Mouse (Mus musculus): ENCODE results near the gene Ddost.

Gene Ddost

DNA sequence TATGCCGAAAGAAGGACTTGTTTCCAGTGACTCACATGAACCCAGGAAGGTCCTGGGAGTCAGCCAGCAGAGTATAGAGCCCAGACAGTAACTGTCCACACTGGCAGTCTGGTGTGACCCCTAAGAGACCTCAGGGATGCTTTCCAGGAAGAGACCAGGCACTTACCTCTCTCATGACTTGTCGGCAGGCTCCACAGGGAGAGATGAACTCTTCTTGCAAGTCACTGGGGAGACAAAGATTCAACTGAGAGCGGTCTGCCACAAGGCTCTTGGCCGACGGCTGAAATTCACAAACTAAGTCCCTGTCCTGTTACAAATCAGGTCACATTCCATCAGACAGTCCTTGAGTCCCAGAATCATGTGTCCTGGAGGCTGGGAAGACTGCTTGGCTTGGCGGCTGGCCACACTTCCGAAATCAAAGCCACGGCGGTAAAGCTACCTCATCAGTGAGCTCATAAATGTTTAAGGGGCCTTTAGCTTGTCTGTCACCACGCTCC, 38.9 kb downstream of the Ddost start:
- no peak for TF ChIP-seq GATA4 (IDR thresholded peaks at IDR 0.05; ENCODE audit: insufficient replicate concordance, low read length)

DNA sequence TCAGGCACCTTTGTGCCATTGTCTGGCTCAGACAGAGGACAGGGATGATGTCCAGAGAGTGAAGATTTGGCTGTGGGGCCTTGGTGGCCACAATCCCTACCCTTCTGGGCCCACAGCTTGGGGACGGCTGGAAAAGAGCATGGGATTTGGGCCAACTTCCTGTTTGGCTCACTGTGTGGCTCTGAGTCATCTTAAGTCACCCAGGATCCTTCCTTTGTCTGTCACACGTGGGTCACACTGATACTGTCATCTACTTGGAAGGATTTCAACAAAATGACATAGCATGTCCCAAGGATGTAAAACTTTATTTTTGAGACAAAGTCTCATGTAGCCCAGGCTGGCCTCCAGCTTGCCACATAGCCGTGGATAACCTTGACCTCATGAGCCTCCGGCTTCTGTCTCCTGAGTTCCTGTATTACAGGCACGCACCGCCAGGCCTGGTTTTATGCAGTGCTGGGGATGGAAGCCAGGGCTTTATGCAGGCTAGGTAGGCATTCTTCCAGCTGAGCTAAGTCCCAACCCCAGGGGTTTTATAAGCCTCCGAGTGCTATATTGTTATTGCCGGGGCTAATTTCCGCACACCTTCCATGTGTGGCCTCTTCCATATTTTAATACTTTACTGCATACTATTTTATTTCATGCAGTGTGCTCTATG, 40.5 kb downstream of the Ddost start:
- no peak; the same call in 1 of the 2 replicates for TF ChIP-seq GATA4 (IDR thresholded peaks at IDR 0.05; ENCODE audit: insufficient replicate concordance, low read length)

DNA sequence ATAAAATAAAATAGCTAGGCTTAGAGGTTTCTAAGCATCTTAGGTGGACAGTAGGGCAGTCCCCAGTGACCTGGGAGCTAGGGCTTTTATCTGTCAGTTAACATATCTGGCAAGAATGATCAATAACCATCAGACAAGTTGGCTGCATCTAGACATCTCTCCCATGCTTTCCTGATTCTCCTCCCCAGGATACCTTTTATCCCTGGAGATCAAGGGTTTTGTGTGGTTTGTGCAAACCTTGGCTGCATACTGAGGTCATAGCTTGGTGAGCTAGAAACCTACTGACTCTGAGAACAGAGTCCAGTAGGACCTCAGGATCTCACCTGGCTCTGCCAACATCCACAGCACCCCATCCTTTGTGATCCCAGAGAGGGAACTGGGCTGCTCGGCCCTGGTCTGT, 42.8 kb downstream of the Ddost start:
- peak; percentile 54; the same call in 1 of the 2 replicates for TF ChIP-seq GATA4 (IDR thresholded peaks at IDR 0.05; ENCODE audit: insufficient replicate concordance, low read length)

DNA sequence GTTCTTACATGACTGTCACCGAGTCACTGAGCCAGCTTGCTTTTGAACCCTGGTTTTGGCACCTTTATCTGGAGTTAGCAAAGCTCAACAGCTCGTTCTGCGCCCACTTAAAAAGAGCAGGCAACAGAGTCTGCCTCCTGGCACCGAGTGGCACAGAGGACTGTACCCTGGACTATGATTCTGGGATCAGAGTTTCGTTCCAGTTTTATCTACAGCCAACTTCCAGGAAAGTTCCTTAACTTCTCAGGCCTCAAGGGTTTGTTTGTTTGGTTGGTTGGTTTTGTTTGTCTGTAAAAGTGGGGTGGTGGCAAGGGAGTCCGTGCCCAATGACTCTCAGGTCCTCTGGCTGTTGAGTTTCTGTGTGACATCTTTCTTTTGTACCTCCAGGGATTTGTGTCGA, 44.2 kb downstream of the Ddost start:
- TF ChIP-seq GATA4 (IDR thresholded peaks at IDR 0.05; ENCODE audit: insufficient replicate concordance, low read length), result peak; percentile 51; the same call in 1 of the 2 replicates

DNA sequence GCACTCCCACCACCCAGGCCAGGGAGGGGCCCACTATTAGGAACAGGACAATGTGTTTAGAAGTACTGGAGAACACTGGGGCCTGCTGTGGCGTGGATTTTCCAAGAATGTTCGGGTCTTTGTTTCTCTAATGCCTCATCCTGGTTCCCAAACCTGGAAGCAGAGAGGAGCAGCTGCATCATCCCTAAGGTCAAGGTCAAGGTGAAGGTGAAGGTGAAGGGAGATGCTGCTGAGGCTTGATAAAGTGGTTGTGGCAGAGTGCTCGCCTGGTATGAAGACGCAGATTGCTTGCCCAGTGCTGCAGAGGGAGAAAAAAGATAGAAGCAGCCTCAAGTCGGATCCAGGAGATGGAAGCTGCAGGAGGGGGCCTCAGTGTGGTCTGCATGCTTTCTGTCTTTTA, 47.3 kb downstream of the Ddost start:
- TF ChIP-seq GATA4 (IDR thresholded peaks at IDR 0.05; ENCODE audit: insufficient replicate concordance, low read length), result no peak

DNA sequence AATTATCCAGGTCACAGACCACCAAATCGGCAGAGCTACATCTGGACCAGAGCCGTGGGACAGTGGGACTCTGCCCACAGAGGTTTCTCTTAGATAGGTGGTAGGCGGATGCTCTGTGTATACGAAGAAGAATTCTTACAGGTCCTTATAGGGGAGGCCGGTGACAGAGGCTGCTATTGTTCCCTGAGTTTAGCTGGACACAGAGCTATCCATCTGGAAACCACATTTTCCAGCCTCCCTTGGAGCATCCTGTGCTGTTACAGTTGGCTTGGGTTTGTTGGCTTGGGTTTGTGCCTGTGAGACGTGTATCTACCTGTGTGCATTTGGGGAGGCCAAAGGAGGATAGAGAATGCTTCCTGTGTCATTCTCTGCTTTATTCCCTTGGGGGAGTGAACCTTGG, 48.2 kb downstream of the Ddost start:
- TF ChIP-seq GATA4 (IDR thresholded peaks at IDR 0.05; ENCODE audit: insufficient replicate concordance, low read length), result no peak

DNA sequence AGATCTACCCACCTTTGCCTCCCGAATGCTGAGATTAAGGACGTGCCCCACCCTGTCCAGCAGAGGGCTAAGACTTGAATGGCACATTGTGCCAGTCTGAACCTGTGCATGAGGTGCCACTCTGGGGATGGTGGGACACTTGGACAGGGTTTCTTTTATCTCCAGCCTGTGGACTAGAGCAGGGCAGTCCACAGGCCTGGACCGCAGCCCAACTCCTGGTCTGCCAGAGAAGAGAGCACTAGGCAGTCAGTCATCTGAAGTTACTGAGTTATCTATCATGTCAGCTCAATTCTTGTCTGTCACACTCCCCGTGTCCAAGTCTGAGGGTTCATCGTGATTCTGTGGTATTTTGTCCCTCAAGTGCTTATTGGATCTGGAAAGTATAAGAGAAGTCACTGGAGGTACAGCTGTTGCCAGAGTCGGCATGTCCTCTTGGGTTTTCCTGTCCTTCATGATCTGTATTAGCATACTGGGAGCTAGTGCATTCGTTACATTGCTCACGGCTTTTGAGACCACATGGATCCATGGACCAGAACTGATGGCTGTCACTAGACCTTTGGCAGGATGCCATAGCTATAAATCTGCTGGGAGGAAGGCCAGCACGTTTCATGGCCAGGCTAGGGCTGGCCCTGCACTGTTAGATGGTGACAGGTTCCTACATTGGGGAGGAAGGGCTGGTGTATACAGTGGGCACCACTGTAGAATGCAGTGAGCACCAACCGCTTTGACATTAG, 49.1 kb downstream of the Ddost start:
- TF ChIP-seq GATA4 (IDR thresholded peaks at IDR 0.05; ENCODE audit: insufficient replicate concordance, low read length), result no peak

DNA sequence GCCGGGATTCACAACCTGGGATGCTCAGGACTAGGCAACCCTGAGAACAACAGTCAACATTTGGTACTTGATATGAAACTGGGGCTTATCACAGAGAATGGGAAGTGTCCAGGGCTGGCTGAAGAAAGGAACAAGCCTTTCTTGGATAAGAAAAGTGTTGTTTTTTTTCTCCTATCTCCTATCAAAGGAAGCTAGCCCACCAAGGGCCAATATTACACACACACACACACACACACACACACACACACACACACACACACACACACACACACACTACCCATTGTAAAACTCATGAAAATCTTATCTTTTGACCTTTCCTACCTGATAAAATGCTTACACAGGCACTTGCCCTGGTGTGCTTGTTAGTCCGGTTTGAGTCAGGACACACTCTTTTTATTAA, 51.0 kb downstream of the Ddost start:
- peak; percentile 97 for TF ChIP-seq GATA4 (IDR thresholded peaks at IDR 0.05; ENCODE audit: insufficient replicate concordance, low read length)

DNA sequence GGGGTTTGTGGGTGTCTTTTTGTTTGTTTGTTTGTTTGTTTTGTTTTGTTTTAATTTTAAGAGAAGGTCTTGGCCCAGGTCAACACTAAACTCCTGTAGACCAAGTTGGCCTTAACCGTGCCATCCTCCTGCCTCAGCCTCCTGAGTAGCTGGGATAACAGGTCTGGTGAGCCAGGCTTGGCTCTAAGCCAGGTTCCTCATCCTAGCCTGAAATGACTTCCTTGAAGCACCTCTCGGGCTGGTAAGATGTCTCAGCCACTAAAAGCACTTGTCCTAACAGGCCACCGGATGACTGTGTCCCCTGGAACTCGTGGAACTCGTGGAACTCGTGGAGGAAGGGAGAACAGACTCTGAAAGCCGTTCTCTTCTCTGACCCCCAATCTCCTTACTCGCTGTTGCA, 51.6 kb downstream of the Ddost start:
- no peak for TF ChIP-seq GATA4 (IDR thresholded peaks at IDR 0.05; ENCODE audit: insufficient replicate concordance, low read length)

DNA sequence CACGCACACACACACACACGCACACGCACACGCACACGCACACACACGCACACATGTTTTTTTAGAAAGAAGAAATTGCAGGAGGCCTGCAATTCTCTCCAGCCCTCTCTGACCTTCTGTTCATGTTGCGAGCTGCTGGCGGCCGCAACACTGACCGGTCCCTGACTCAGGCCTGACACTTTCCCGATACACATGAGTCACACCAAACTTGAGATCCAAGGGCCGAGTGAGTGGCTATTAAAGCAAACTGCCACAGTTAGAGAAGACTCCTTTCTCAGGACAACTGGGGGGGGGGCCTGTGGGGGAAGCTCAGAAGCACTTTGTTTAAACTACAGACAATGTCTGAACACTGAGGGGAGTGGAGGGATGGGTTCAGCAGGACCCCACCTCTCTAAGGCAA, 52.0 kb downstream of the Ddost start:
- TF ChIP-seq GATA4 (IDR thresholded peaks at IDR 0.05; ENCODE audit: insufficient replicate concordance, low read length), result no peak

DNA sequence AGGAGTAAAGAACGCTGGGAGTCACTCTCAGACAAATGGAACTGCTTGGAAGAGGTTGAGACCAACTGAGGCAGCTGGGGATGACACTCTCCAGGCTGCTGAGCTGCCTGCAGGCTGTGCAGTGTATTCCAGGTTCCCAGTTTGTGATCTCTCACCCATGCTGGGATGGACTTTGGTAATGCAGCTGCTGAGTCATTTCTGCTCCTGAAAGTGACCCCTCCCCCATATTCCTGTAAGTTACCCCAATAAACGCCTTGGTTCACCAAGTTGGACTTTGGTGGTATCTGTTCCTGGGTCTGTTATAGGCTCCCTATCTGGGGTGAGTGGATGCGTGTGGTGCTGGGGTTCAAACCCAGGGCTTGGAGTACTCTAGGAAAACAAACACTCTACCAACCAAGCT, 53.6 kb downstream of the Ddost start:
- no peak for TF ChIP-seq GATA4 (IDR thresholded peaks at IDR 0.05; ENCODE audit: insufficient replicate concordance, low read length)

DNA sequence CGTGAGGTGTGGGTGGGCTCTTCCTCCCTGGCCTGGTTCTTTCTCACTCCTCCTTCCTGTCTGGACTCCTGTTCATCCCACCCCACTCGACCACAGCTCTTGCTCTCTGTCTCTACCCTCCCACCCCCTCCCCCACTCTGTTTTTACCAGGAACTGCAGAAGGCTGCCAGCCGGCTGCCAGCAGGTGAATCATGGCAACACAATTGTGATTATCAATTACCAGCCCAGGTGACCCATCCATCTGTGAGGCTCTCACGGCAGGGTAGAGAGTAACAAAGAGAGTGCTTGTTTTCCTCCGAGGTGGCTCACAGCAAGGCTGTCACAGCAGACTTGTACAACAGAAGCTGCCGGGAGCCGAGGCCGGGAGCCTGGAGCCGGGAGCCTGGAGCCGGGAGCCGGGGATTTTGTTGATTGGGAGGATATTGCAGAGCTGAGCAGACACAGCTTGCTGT, 56.9 kb downstream of the Ddost start:
- no peak for TF ChIP-seq GATA4 (IDR thresholded peaks at IDR 0.05; ENCODE audit: insufficient replicate concordance, low read length)
